Mouse (Mus musculus) ES-CJ7 (cell line): ENCODE data around the gene Secisbp2l.

Experiments used
- DNase-seq: peaks from one replicate; pipeline ENCODE4 v3.0.0; 2011; ENCODE audit warnings: low read depth, low spot score

Gene Secisbp2l

GRCm38 (mm10) chr2:125783868-125784267 lies 1.2 kb upstream of the Secisbp2l start:
- no peak for DNase-seq

GRCm38 (mm10) chr2:125781978-125782718 lies 522 bp downstream of the Secisbp2l start:
- DNase-seq, result no peak

GRCm38 (mm10) chr2:125781006-125781405 lies 1.7 kb downstream of the Secisbp2l start:
- no peak for DNase-seq

GRCm38 (mm10) chr2:125778380-125778779 lies 4.3 kb downstream of the Secisbp2l start:
- DNase-seq, result no peak

- DNase-seq, result no peak
Observed at GRCm38 (mm10) chr2:125777018-125777417, 5.7 kb downstream of the Secisbp2l start.

GRCm38 (mm10) chr2:125775661-125776060 lies 7.0 kb downstream of the Secisbp2l start:
- no peak for DNase-seq

GRCm38 (mm10) chr2:125774846-125775245 lies 7.8 kb downstream of the Secisbp2l start:
- no peak for DNase-seq

- no peak for DNase-seq
Observed at GRCm38 (mm10) chr2:125765029-125765428, 17.6 kb downstream of the Secisbp2l start.

- no peak for DNase-seq
Observed at GRCm38 (mm10) chr2:125764531-125764930, 18.1 kb downstream of the Secisbp2l start.

- DNase-seq, result no peak
Observed at GRCm38 (mm10) chr2:125749330-125749729, 33.3 kb downstream of the Secisbp2l start.

- no peak for DNase-seq
Observed at GRCm38 (mm10) chr2:125739338-125739737, 43.3 kb downstream of the Secisbp2l start.

- no peak for DNase-seq
Observed at GRCm38 (mm10) chr2:125738718-125739117, 44.0 kb downstream of the Secisbp2l start.

GRCm38 (mm10) chr2:125736025-125736343 lies 46.7 kb downstream of the Secisbp2l start:
- no peak for DNase-seq

- DNase-seq, result no peak
Observed at GRCm38 (mm10) chr2:125735333-125736024, 47.2 kb downstream of the Secisbp2l start.

- no peak for DNase-seq
Observed at GRCm38 (mm10) chr2:125734741-125735140, 47.9 kb downstream of the Secisbp2l start.

- DNase-seq, result peak; percentile 95
Observed at GRCm38 (mm10) chr2:125731763-125732560, 50.7 kb downstream of the Secisbp2l start.

GRCm38 (mm10) chr2:125724546-125725114 lies 58.0 kb downstream of the Secisbp2l start:
- peak; percentile 78 for DNase-seq

- no peak for DNase-seq
Observed at GRCm38 (mm10) chr2:125724086-125724430, 58.6 kb downstream of the Secisbp2l start, which contains the start of gene Shc4. TSS of gene Shc4 (minus strand) at chr2:125724148.

- peak; percentile 27 for DNase-seq
Observed at GRCm38 (mm10) chr2:125723408-125724085, 59.1 kb downstream of the Secisbp2l start.

GRCm38 (mm10) chr2:125723086-125723407 lies 59.6 kb downstream of the Secisbp2l start:
- DNase-seq, result no peak

- peak; percentile 31 for DNase-seq
Observed at GRCm38 (mm10) chr2:125716599-125716998, 66.1 kb downstream of the Secisbp2l start.

- DNase-seq, result no peak
Observed at GRCm38 (mm10) chr2:125706510-125706921, 76.2 kb downstream of the Secisbp2l start.
